Mouse (Mus musculus): ENCODE measurements around the gene Gabrb1.
"Not testable (repeated sequence)": the region's sequence is repeated elsewhere in the genome, so short reads cannot be mapped to it uniquely, and the experiment has no call there.

The Gabrb1 gene

DNA sequence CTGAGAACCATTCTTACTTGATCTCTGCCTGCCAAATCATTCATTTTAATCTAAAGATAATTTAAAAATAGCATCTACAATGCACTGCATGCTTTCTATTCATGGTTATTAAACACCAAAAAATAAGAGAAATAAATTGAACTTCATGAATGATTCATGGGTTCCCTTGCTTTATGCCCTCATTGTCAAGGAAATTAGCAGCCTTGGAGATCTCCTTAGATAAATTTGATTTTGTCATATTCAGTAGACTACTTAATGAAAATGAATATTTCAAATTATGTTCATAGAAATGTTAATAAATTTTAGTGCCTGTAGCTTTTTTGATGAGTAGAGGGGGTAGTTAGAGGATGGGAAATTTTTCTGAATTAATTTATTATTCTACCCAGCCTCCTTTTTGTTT, 379.0 kb downstream of the Gabrb1 start:
- no peak for DNase-seq (ENCODE audit: low spot score in 2 of 2)

DNA sequence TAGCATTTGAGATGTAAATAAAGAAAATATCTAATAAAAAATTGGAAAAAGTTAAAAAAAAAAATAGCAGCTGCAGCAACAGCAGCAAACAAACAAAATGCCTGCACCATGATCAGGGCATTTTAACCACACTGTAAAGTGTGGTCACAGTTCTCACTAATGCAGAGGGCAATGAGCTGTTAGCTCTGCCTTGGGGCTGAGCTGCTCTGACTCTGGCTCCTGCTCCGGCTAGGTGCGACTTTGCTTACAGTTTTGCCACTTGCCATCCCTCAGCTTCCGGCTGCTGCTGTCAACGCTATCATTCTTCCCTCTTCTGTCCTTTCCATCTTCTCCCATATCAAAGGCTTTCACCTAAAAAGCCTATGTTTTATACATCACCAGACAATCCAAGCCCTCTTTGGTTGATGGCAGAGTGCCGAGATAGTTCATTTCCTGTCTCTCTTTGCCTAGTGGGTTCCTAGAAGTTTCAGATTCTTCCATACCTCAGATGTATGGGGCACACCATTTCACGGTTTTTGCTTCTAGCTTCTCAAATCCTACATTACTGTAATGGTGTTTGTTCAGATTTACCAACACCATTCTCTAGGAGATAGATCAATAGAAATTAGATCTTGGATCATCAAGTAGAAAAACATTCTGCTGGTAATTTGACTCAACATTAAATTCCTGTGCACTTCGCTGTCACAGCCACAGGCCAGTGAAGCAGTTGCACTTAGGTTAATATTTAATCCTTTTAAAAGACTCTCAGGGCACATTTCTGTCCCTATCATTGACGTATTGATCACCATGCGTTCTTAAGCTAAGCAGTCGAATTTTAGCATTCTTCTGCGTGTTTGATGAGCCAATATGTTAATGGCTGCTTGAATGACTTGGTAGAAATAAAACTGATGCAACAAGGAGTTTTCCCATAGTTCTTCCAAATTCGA, 385.6 kb downstream of the Gabrb1 start:
- no peak for DNase-seq (ENCODE audit: low spot score in 2 of 2)

- no peak for DNase-seq (ENCODE audit: low spot score in 2 of 2)
These were observed 388.3 kb downstream of the Gabrb1 start for GRCm38 (mm10) chr5:72046261-72046660.

DNA sequence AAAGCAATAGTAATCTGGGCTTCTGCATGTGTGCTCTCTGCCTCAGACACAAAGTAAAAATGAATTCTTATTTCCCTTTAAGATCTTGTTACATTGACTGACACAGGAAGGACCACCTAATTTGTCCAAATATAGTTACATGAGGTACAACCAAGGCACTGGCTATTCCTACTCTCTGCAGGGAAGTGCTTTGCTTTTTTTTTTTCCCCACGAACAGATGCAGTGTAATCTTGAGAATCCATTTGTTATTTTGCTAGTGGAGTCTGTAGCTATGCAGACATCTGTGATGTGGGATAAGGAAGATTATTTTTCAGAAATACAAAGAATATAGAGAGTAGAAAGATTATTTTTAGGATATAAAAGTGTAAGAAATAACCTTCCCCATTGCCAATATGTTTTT, 406.2 kb downstream of the Gabrb1 start:
- no peak for DNase-seq (ENCODE audit: low spot score in 2 of 2)

DNA sequence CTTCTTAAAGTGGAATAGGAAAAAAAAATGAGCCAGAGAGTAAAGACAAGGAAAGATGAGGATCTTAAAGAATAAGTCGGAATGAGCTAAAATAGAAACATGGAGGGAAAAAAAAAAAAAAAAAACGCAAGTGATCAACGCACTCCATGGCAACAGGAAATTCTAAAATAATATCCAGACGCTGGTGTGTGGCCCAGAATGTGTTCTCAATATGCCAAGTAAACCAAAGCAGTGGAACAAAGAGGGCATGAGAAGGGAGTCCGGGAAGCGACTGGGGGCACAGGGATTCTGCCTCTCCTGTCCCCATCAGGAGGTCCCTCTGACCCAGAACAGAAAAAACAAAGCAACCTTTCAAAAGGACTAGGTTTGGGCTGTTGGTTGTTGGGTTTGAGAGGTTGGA, 410.9 kb downstream of the Gabrb1 start:
- no peak for DNase-seq (ENCODE audit: low spot score in 2 of 2)

GRCm38 (mm10) chr5:72069398-72069797, 411.5 kb downstream of the Gabrb1 start:
- DNase-seq (ENCODE audit: low spot score in 2 of 2) = not testable (repeated sequence)

DNA sequence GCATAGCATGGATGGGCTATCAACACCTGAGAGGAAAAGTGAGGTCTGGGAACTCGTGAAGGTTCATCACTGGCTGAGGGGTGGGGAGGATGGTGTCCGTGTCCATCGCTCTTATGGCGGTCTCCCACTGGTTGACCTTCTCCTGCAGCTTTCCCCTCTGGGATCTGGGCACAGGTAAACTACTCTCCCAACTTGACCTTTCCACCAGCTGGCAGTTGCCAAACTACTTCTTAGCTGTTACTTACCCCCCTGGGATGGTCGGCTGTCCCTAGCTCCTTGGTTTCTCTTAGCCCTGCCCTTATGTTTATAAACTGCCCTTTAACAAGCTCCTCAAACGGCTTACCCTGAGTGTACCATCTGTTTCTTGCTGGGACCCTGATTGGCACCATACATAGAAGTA, 418.9 kb downstream of the Gabrb1 start:
- DNase-seq (ENCODE audit: low spot score in 2 of 2) = no peak

GRCm38 (mm10) chr5:72086518-72086917, 428.6 kb downstream of the Gabrb1 start:
- no peak for DNase-seq (ENCODE audit: low spot score in 2 of 2)

GRCm38 (mm10) chr5:72094582-72094981, 436.7 kb downstream of the Gabrb1 start:
- no peak for DNase-seq (ENCODE audit: low spot score in 2 of 2)

- no peak for DNase-seq (ENCODE audit: low spot score in 2 of 2)
These were observed 437.1 kb downstream of the Gabrb1 start for GRCm38 (mm10) chr5:72095015-72095414.

- no peak for DNase-seq (ENCODE audit: low spot score in 2 of 2)
These were observed 446.5 kb downstream of the Gabrb1 start for GRCm38 (mm10) chr5:72104274-72104921.

DNA sequence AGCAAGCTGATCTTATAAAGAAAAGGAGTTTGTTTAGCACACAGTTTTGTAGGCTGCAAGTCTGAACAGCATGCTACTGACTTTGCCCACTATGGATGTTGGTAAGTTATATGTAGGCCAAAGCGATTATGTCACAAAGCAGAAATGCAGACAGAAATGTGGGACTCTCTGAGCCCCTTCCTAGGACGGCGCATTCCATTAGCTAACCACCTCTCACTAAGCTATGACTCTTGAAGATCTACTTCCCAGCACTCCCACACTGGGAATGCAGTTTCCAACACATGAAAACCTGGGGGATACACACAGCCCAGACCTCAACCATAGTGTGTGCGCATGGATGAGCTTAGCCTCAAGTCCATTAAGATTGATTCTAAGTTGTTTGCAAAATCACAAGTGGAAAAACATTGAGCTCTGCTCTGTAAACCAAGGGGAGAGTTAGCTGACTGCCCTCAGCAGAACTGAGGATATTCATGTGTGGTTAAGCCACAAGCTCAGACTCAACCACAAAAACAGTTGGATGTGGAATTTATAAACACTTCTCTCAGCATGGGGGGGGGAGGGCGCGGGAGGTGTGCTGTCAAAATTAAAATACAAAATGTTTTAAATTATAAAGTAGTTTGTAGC, 464.6 kb downstream of the Gabrb1 start:
- DNase-seq (ENCODE audit: low spot score in 2 of 2) = no peak

DNA sequence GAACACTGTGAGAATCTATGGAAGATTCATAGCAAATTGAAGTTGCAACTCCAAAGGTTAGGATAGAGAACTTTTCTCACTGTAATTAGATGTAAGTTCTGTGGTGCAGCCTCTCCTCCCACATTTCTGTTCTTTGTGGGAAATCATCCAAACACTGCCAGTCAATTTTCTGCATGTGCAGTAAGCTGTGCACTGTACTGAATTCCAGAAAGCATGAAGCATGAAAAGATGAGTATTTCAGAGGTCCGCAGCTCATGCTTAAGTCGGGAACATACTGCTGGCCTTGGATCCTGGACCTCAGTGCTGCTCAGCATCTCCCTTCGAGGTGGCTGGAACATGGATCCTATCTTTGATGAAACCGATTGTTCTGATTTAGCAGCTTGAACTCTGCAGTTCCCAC, 468.8 kb downstream of the Gabrb1 start:
- DNase-seq (ENCODE audit: low spot score in 2 of 2) = no peak

DNA sequence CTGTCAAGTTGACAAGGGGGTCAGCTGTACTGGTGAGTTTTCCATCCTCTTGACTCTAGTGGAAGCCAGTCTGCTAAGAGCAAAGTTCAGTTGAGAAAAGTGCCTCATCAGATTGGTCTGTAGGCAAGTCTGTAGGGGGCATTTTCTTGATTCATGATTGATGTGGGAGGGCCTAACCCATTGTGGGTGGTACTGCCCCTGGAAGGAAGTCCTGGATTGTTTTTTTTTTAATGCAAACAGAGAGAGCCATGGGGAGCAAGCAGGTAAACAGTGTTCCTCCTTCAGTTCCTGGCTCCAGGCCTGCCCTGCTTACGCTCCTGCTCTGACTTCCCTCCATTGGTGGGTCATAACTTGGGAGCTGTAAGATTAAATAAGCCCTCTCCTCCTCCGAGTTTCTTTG, 476.0 kb downstream of the Gabrb1 start:
- DNase-seq (ENCODE audit: low spot score in 2 of 2) = no peak

DNA sequence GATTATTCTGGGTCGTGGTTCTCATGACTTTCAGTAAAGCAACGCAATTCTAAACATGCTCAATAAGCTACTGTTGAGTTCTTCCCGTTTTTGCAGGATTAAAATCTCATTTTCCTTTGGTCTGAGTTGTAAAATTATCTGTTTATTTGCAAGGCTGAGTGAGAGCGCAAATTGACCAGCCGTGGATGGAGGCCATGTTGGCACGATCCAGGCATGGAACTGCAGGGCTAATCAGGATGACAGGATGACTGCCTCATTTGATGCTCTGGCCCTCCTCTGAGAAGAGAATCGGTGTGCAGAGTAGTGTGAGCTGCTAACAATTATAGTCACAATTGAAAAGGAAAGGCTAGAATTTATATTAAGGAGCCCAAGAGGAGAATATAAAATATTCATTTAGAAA, 480.3 kb downstream of the Gabrb1 start:
- no peak for DNase-seq (ENCODE audit: low spot score in 2 of 2)

GRCm38 (mm10) chr5:72139619-72140018, 481.7 kb downstream of the Gabrb1 start:
- no peak for DNase-seq (ENCODE audit: low spot score in 2 of 2)

- DNase-seq (ENCODE audit: low spot score in 2 of 2) = no peak
These were observed 490.8 kb downstream of the Gabrb1 start for GRCm38 (mm10) chr5:72148679-72149078.

DNA sequence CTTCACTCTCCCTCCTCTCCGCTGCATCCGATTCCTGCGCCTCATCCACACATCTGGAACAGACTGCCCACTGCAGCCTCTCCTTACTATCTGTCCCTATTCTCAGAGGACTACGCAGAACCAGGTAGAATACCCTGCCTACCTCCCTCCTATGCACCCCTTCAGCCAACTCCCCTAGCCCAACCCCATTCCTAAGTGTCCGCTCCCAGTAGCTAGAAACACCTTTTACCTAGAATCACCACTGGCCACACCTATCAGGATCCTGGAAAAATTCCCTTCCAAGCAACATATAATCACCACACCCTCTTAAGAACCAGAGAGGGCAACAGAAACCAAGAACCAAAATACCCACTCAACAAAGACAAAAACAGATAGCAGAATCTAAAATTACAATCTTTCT, 493.0 kb downstream of the Gabrb1 start:
- DNase-seq (ENCODE audit: low spot score in 2 of 2) = no peak

- not testable (repeated sequence) for DNase-seq (ENCODE audit: low spot score in 2 of 2)
These were observed 497.8 kb downstream of the Gabrb1 start for GRCm38 (mm10) chr5:72155686-72156085.

GRCm38 (mm10) chr5:72156598-72156997, 498.7 kb downstream of the Gabrb1 start:
- DNase-seq (ENCODE audit: low spot score in 2 of 2) = no peak

- no peak for DNase-seq (ENCODE audit: low spot score in 2 of 2)
These were observed 500.8 kb downstream of the Gabrb1 start for GRCm38 (mm10) chr5:72158667-72159066.

- DNase-seq (ENCODE audit: low spot score in 2 of 2) = no peak
These were observed 501.6 kb downstream of the Gabrb1 start for GRCm38 (mm10) chr5:72159537-72159936.
